Mouse (Mus musculus) small intestine, adult 2 months (tissue): ENCODE results near the gene Cyp46a1. TPM values are rescaled to one million over a fixed set of nuclear protein-coding genes. Genes with fewer than 3 reads are reported as not detected.
A peak's percentile ranks its signal among the peaks of the same experiment; 100 is the strongest.

Experiments used
- H3K27ac ChIP-seq: fragments of 200-500 bp; 2 replicates; pipeline ENCODE4 v1.5.1; 2012; ENCODE audit warnings: low read depth, low read length, control low read depth, inconsistent platforms; ENCODE audit not compliant: insufficient read depth
- H3K27me3 ChIP-seq: fragments of 200-500 bp; 2 replicates; pipeline ENCODE4 v1.6.1; 2012; ENCODE audit warnings: mild to moderate bottlenecking, moderate library complexity, low read length, inconsistent platforms; ENCODE audit not compliant: control insufficient read depth, insufficient read depth
- H3K36me3 ChIP-seq: fragments of 200-500 bp; 2 replicates; pipeline ENCODE4 v1.6.1; 2012; ENCODE audit warnings: mild to moderate bottlenecking, low read length, control low read depth, inconsistent platforms; ENCODE audit not compliant: control insufficient read depth, insufficient read depth
- H3K4me1 ChIP-seq: fragments of 200-500 bp; 2 replicates; pipeline ENCODE4 v1.6.1; 2012; ENCODE audit warnings: low read length, inconsistent platforms, mixed read lengths; ENCODE audit not compliant: control insufficient read depth, insufficient read depth, insufficient read length
- H3K4me3 ChIP-seq: fragments of 200-500 bp; 2 replicates; pipeline ENCODE4 v1.5.1; 2012; ENCODE audit warnings: low read depth, mild to moderate bottlenecking, control low read depth, inconsistent platforms, low read length, moderate library complexity
- CTCF ChIP-seq: fragments of 200-500 bp; IDR thresholded peaks from 2 replicates; pipeline ENCODE4 v1.5.1; 2012; ENCODE audit warnings: low read depth, mild to moderate bottlenecking, control low read depth, inconsistent platforms, low read length, moderate library complexity, mixed read lengths; ENCODE audit not compliant: insufficient replicate concordance, insufficient read length; ENCODE audit errors: extremely low read depth
- POLR2A ChIP-seq: fragments of 200-500 bp; IDR thresholded peaks from 2 replicates; pipeline ENCODE4 v1.6.1; 2012; ENCODE audit warnings: low read depth, mild to moderate bottlenecking, control low read depth, inconsistent platforms, low read length, moderate library complexity
- WGBS: fragments of 180-500 bp; shearing (Covaris S2); methylation state at CpG from one replicate; pipeline ENCODE4 v1.1.7; 2018; 5-methylcytosine and 5-hydroxymethylcytosine counted together
- polyA plus RNA-seq: library from polyadenylated mRNA; depleted of rRNA; stranded (reverse); fragments of >200 nt; gene quantifications from 2 replicates; pipeline ENCODE4 v1.2.3, GENCODE M21; 2012

Gene Cyp46a1
- polyA plus RNA-seq, 1 experiment: 0.51 TPM

- Histone ChIP-seq H3K36me3 (no peaks in the 10 kb centered on the region), H3K4me1 (peaks cover 2% of the 10 kb centered on the region; the same call in 1 of the 2 replicates), H3K27me3 (no peaks in the 10 kb centered on the region), H3K27ac (no peak overlapping the region), H3K4me3 (no peak overlapping the region)
- 64% methylated on average over 9 of the region's 9 CpGs for WGBS
- TF ChIP-seq CTCF (no peak), POLR2A (no peak)
Measured at GRCm38 (mm10) chr12:108292419-108292818, 41.8 kb upstream of the Cyp46a1 start.

- no peak overlapping the region for H3K27ac ChIP-seq
- H3K4me1 ChIP-seq: peaks cover 2% of the 10 kb centered on the region; the same call in 1 of the 2 replicates
- H3K4me3 ChIP-seq: no peak overlapping the region
- TF ChIP-seq CTCF (peak; percentile 93), POLR2A (no peak)
- no peaks in the 10 kb centered on the region for H3K27me3 ChIP-seq
- WGBS: 3% methylated on average over 8 of the region's 8 CpGs
- no peaks in the 10 kb centered on the region for H3K36me3 ChIP-seq
Measured at GRCm38 (mm10) chr12:108292957-108293356, 41.2 kb upstream of the Cyp46a1 start.

- TF ChIP-seq POLR2A (no peak), CTCF (no peak)
- 64% methylated on average over 3 of the region's 3 CpGs for WGBS
- no peak overlapping the region for H3K27ac ChIP-seq
- no peaks in the 10 kb centered on the region for H3K36me3 ChIP-seq
- peaks cover 2% of the 10 kb centered on the region; the same call in 1 of the 2 replicates for H3K4me1 ChIP-seq
- no peaks in the 10 kb centered on the region for H3K27me3 ChIP-seq
- H3K4me3 ChIP-seq: no peak overlapping the region
Measured at GRCm38 (mm10) chr12:108294620-108295019, 39.6 kb upstream of the Cyp46a1 start.

GRCm38 (mm10) chr12:108297033-108297432 is 37.1 kb upstream of the Cyp46a1 start:
- no peaks in the 10 kb centered on the region for H3K36me3 ChIP-seq
- no peak overlapping the region for H3K27ac ChIP-seq
- whole genome bisulfite sequencing: 78% methylated on average over 6 of the region's 6 CpGs
- no peak overlapping the region for H3K4me3 ChIP-seq
- no peaks in the 10 kb centered on the region for H3K27me3 ChIP-seq
- peaks cover 2% of the 10 kb centered on the region; the same call in 1 of the 2 replicates for H3K4me1 ChIP-seq
- no peak for TF ChIP-seq POLR2A
- 0 out of 2 replicates have a peak, but pooled peaks have one; percentile 6 for TF ChIP-seq CTCF

GRCm38 (mm10) chr12:108301006-108301405 is 33.2 kb upstream of the Cyp46a1 start:
- Histone ChIP-seq H3K27me3 (peaks cover 12% of the 10 kb centered on the region), H3K4me3 (no peak overlapping the region), H3K4me1 (peaks cover 4% of the 10 kb centered on the region), H3K27ac (no peak overlapping the region), H3K36me3 (no peaks in the 10 kb centered on the region)
- TF ChIP-seq CTCF (no peak), POLR2A (no peak)
- WGBS: 74% methylated on average over 6 of the region's 6 CpGs

GRCm38 (mm10) chr12:108303778-108304365 is 30.3 kb upstream of the Cyp46a1 start:
- Histone ChIP-seq H3K36me3 (no peaks in the 10 kb centered on the region), H3K4me1 (peaks cover 6% of the 10 kb centered on the region), H3K27me3 (peaks cover 25% of the 10 kb centered on the region), H3K4me3 (no peak overlapping the region), H3K27ac (no peak overlapping the region)
- TF ChIP-seq CTCF (no peak), POLR2A (no peak)
- 55% methylated on average over 6 of the region's 6 CpGs for WGBS

GRCm38 (mm10) chr12:108305172-108305571 is 29.0 kb upstream of the Cyp46a1 start:
- WGBS: 62% methylated on average over 8 of the region's 8 CpGs
- Histone ChIP-seq H3K36me3 (no peaks in the 10 kb centered on the region), H3K27ac (no peak overlapping the region), H3K4me1 (peaks cover 6% of the 10 kb centered on the region), H3K27me3 (peaks cover 25% of the 10 kb centered on the region), H3K4me3 (no peak overlapping the region)
- TF ChIP-seq CTCF (no peak), POLR2A (no peak)
